Mouse (Mus musculus) forebrain, embryonic 11.5 days (tissue): ENCODE measurements at regions not wholly inside any gene's neighbourhood (a gene's known extent, or its start where the extent isn't known, plus 50 kb on each side); places are given as distances from the start of the nearest gene placed in this dataset.
A peak's percentile ranks its signal among the peaks of the same experiment; 100 is the strongest.

Source experiments
- ATAC-seq: fragments of 200-750 bp; cut with Nextera tagmentation; replicated peaks from 2 replicates; pipeline ENCODE4 v1.8.0; 2017; ENCODE audit warnings: moderate TSS enrichment; ENCODE audit not compliant: low FRiP score
- DNase-seq: peaks from one replicate; pipeline ENCODE4 v3.0.0-alpha.2; 2017; ENCODE audit warnings: low spot score
- H3K27ac ChIP-seq: fragments of 300-500 bp; sonication (generic); 2 replicates; pipeline ENCODE4 v1.5.1; 2014; ENCODE audit warnings: low read depth, low read length
- H3K27me3 ChIP-seq: fragments of 300-500 bp; sonication (generic); 2 replicates; pipeline ENCODE4 v1.6.1; 2014; ENCODE audit warnings: mild to moderate bottlenecking, low read length, mixed read lengths; ENCODE audit not compliant: control insufficient read depth, insufficient read depth
- H3K36me3 ChIP-seq: fragments of 300-500 bp; sonication (generic); 2 replicates; pipeline ENCODE4 v1.6.1; 2014; ENCODE audit warnings: mild to moderate bottlenecking, low read length, moderate library complexity, mixed read lengths; ENCODE audit not compliant: control insufficient read depth, insufficient read depth
- H3K4me1 ChIP-seq: fragments of 300-500 bp; sonication (generic); replicated peaks from 2 replicates; pipeline ENCODE4 v1.6.1; 2014; ENCODE audit warnings: low read length, mixed read lengths; ENCODE audit not compliant: control insufficient read depth, insufficient read depth
- H3K4me2 ChIP-seq: fragments of 300-500 bp; sonication (generic); 2 replicates; pipeline ENCODE4 v1.6.1; 2014; ENCODE audit warnings: low read depth, mild to moderate bottlenecking, low read length, moderate library complexity, mixed read lengths; ENCODE audit not compliant: severe bottlenecking
- H3K4me3 ChIP-seq: fragments of 300-500 bp; sonication (generic); 2 replicates; pipeline ENCODE4 v1.5.1; 2014; ENCODE audit warnings: low read depth, low read length
- H3K9ac ChIP-seq: fragments of 300-500 bp; sonication (generic); 2 replicates; pipeline ENCODE4 v1.6.1; 2014; ENCODE audit warnings: low read length
- H3K9me3 ChIP-seq: fragments of 300-500 bp; sonication (generic); 2 replicates; pipeline ENCODE4 v1.6.1; 2016; ENCODE audit warnings: low read length, mixed read lengths; ENCODE audit not compliant: control insufficient read depth
- WGBS: fragments of 180-500 bp; shearing (Covaris S2); extraction: QIAGEN DNeasy Blood & Tissue Kit; methylation state at CpG from one replicate; pipeline ENCODE4 v1.1.7; 2014; 5-methylcytosine and 5-hydroxymethylcytosine counted together

DNA sequence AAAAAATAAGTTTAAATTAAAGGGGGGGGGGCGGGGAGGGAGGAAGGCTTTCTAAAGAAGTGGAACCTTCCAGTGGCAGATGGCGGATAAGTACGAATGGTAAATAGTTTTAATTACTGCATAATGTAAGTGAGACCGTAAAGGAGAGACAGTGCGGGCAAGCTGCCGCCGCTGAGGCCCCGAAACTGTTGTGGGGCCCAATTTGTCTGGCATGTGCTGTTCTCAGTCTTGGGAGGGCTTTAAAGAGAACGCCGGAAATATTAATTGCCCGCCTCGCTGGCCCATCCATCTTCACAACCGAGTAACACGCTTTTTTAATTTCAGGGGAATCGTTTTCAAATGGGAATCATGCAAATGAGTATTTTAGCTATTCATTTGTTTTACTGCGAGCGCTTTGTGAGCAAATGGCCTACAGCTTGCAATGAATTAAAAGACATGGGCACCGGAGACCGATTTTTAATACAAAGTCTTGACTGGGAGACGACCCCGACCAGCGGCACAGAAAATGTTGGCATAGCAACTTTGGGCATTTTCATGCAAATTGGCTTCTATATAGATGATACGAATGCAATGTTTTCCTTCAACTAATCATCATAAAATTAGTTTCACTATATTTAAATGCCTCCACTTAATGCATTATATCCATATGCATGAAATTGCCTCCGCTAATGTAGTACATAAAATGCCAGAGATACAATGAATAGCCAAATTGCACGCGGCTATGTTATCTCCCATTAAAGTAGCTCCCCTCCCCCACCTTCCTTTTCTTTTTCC lies 122.9 kb upstream of the Smad3 start:
- ATAC-seq (no peak), DNase-seq (no peak)
- Histone ChIP-seq H3K4me3 (peak overlapping the region; percentile 13; the same call in 1 of the 2 replicates), H3K4me1 (peaks cover 16% of the 10 kb centered on the region), H3K9ac (0 out of 2 replicates have a peak overlapping the region, but pooled peaks have one; percentile 24), H3K36me3 (no peaks in the 10 kb centered on the region), H3K27ac (no peak overlapping the region; the same call in 1 of the 2 replicates), H3K27me3 (no peaks in the 10 kb centered on the region), H3K4me2 (peak overlapping the region; percentile 39), H3K9me3 (no peaks in the 10 kb centered on the region)
- WGBS: 18% methylated on average over 26 of the region's 26 CpGs

DNA sequence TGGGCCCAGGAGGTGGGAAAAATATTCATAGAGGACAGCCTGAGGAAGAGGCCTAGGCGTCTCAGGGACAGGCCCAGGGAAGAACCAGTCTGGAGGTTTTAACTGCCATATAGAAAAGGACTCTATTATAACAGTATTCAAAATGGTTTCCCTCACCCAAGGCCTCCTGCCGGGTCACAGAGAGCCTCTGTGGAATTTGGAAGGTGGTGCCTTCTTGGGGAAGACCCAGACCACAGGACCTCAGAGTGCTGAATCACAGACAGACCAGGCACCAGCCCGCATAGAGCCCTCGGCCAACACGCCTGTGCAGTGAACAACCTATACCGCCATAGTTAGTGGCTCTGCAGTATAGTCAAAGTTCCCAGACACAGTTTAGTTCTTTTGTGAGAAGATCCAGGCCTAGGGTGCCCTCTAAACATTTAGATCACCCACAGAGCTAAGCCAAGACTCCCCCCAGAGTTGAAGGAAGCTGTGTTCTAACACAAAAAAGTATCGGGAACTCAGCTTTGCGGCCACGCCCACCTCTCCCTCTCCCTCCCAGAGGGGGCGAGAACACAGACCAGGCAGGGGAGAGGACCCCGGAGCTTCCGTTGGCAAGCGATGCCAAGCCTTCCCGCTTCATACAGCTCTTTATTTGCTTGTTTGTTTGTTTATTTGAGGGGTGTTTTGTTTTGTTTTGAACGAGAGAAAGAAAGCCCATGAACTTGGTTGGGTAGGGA lies 122.1 kb upstream of the Smad3 start:
- no peak overlapping the region for H3K27ac ChIP-seq
- H3K4me1 ChIP-seq: peaks cover 16% of the 10 kb centered on the region
- WGBS: 17% methylated on average over 15 of the region's 15 CpGs
- peak overlapping the region; percentile 39 for H3K4me2 ChIP-seq
- H3K4me3 ChIP-seq: peak overlapping the region; percentile 9; the same call in 1 of the 2 replicates
- DNase-seq (peak; percentile 74), ATAC-seq (peak; percentile 61)
- H3K9ac ChIP-seq: no peak overlapping the region; the same call in 1 of the 2 replicates
- H3K36me3 ChIP-seq: no peaks in the 10 kb centered on the region
- H3K9me3 ChIP-seq: no peaks in the 10 kb centered on the region
- H3K27me3 ChIP-seq: no peaks in the 10 kb centered on the region

DNA sequence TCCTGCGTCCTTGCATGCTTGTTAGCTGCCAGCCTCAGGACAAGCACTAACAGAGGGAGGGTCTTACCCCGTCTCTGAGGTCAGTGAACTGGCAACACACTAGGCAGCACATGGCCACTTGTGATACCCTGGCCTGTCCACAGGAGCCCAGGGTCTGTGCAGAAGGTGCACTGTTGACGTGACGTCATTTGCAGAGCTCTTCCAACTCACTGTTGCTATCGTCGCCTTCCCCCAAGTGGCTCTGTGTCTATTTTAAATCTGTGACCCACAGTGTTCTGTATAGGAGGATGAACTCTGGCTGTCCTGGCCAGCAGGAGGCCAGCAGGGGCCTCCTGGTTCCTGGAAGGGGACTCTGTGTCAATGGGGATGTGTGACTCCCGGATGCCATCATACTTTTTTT lies 120.1 kb upstream of the Smad3 start:
- Histone ChIP-seq H3K4me1 (peaks cover 16% of the 10 kb centered on the region), H3K27me3 (no peaks in the 10 kb centered on the region), H3K27ac (no peak overlapping the region), H3K4me2 (no peak overlapping the region), H3K9me3 (no peaks in the 10 kb centered on the region), H3K9ac (no peak overlapping the region), H3K36me3 (no peaks in the 10 kb centered on the region), H3K4me3 (no peak overlapping the region)
- 79% methylated on average over 7 of the region's 7 CpGs for WGBS
- DNase-seq: no peak
- no peak for ATAC-seq

DNA sequence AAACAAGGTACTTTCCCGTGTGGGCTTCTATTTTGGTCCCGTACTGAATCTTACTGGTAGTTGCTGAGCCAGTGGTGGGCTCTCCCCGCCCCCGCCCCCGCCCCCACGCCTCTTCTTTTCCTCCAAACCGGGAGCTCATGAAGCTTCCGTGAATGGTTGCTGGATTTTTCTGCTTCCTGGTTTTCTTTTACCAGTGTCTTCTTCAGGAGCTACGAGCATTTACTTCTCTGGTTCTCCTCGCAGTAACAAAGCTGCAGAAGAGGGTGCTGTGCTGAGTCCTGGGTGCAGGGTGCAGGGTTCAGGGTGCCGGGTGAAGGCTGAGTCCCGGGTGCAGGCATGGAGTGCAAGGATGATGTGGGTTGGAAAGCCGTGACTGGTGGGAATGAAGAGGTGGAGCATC lies 119.1 kb upstream of the Smad3 start:
- DNase-seq (no peak), ATAC-seq (no peak)
- no peak overlapping the region for H3K27ac ChIP-seq
- no peaks in the 10 kb centered on the region for H3K9me3 ChIP-seq
- peaks cover 16% of the 10 kb centered on the region for H3K4me1 ChIP-seq
- no peak overlapping the region for H3K4me3 ChIP-seq
- H3K36me3 ChIP-seq: no peaks in the 10 kb centered on the region
- no peak overlapping the region for H3K9ac ChIP-seq
- 65% methylated on average over 13 of the region's 13 CpGs for WGBS
- H3K4me2 ChIP-seq: no peak overlapping the region
- no peaks in the 10 kb centered on the region for H3K27me3 ChIP-seq

DNA sequence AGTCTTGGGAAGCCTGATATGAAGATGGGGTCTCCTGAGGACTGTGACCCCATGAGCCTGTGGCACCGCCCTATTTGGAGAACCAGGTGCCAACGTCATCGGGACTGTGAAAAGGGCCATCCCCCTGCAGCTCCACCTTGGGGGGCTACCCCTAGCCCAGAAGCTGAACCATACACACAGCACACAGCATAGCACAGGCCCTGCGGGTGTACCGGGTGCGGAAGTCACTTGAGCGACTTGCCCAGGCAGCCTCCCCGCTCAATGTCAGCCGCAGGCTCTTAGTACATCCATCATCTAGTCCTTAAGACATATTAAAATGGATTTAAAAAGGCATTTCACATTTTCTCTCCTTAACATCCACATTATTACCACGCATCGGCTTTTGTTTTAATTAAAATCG lies 118.2 kb upstream of the Smad3 start:
- Histone ChIP-seq H3K4me3 (no peak overlapping the region), H3K9ac (no peak overlapping the region), H3K9me3 (no peaks in the 10 kb centered on the region), H3K27ac (no peak overlapping the region), H3K4me1 (peaks cover 10% of the 10 kb centered on the region), H3K27me3 (no peaks in the 10 kb centered on the region), H3K36me3 (no peaks in the 10 kb centered on the region), H3K4me2 (no peak overlapping the region)
- WGBS: 94% methylated on average over 12 of the region's 12 CpGs
- ATAC-seq (no peak), DNase-seq (no peak)

GRCm38 (mm10) chr9:63875193-63875592 lies 117.4 kb upstream of the Smad3 start:
- Histone ChIP-seq H3K4me1 (peaks cover 8% of the 10 kb centered on the region), H3K27ac (no peak overlapping the region), H3K9ac (no peak overlapping the region), H3K4me3 (no peak overlapping the region), H3K36me3 (no peaks in the 10 kb centered on the region), H3K4me2 (no peak overlapping the region), H3K9me3 (no peaks in the 10 kb centered on the region), H3K27me3 (no peaks in the 10 kb centered on the region)
- WGBS: 94% methylated on average over 5 of the region's 5 CpGs
- DNase-seq (no peak), ATAC-seq (no peak)

DNA sequence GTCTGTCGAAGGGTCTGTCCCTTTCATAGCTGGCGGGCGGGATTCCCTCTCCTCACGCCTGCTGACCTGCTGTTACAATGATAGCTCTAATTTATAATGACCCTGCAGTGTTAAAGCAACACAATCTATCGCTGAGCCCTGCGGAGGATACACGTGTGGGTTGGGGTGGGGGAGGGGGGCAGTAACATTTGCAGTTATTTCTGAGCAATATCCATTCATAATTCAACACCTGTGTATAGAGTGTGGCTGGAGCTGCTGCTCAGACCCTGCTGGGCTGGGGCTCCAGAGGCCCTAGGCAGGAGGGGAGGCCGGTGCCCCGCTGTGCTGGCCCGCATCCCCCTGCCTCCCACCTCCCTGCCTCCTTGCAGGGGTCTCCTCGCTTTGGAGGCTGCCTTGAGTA lies 106.6 kb upstream of the Smad3 start:
- WGBS: 37% methylated on average over 11 of the region's 11 CpGs
- no peaks in the 10 kb centered on the region for H3K27me3 ChIP-seq
- no peaks in the 10 kb centered on the region for H3K36me3 ChIP-seq
- no peaks in the 10 kb centered on the region; the same call in 1 of the 2 replicates for H3K9me3 ChIP-seq
- no peak overlapping the region for H3K9ac ChIP-seq
- ATAC-seq (no peak), DNase-seq (no peak)
- no peak overlapping the region for H3K27ac ChIP-seq
- no peak overlapping the region for H3K4me2 ChIP-seq
- no peaks in the 10 kb centered on the region for H3K4me1 ChIP-seq
- no peak overlapping the region for H3K4me3 ChIP-seq

DNA sequence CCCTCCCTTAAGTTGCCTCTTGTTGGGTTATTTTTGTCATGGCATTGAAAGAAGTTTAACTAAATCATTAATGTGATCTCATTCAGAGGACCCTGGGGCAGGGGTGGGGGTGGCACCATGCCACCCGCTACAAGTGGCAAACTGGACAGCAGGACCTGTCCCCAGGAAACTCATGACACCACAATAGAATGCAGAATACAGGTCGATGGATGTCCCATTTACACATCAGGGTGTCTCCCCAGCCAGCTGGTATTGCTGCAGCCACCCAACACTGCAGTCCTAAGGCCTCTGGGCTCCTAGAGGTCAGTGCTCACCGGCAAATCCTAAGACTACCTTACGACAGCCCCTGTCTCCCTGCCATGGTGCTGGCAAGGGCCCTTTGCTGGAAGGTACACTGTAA lies 105.5 kb upstream of the Smad3 start:
- Histone ChIP-seq H3K9me3 (no peaks in the 10 kb centered on the region), H3K4me3 (no peak overlapping the region), H3K4me2 (no peak overlapping the region), H3K27ac (no peak overlapping the region), H3K4me1 (no peaks in the 10 kb centered on the region), H3K36me3 (no peaks in the 10 kb centered on the region), H3K9ac (no peak overlapping the region), H3K27me3 (no peaks in the 10 kb centered on the region)
- no peak for ATAC-seq
- WGBS: 84% methylated on average over 4 of the region's 4 CpGs
- no peak for DNase-seq
